Mouse (Mus musculus): ENCODE results near the gene Myd88. TPM values are rescaled to one million over a fixed set of nuclear protein-coding genes. Genes with fewer than 3 reads are reported as not detected.

Myd88 gene
- polyA plus RNA-seq, 1 experiment, result 27.7 TPM

DNA sequence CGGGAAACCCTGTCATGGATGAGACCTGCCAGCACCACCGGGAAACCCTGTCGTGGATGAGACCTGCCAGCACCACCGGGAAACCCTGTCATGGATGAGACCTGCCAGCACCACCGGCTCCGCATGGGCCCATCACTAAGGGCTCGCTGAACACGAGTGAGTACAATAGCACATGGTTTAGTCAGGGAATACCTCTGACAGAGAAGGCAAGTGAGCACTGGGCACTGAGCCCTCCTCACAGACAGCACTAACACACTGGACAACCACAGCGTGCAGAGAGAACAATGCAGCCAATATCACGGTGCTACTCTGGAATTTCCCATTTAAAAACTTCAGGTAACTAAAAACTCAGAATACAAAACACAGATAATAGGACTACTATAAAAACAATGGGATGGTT lies 28.1 kb downstream of the Myd88 start:
- no peak overlapping the region for H3K4me3 ChIP-seq (ENCODE audit: insufficient read depth, low read length)
- H3K27ac ChIP-seq (ENCODE audit: insufficient read depth, low read length), result no peak overlapping the region
- H3K4me1 ChIP-seq (ENCODE audit: control insufficient read depth, insufficient read depth, low read length), result peaks cover 3% of the 10 kb centered on the region; the same call in 1 of the 2 replicates
- no peak for TF ChIP-seq POLR2A (IDR thresholded peaks at IDR 0.05; ENCODE audit: low read depth, low read length)
- no peak for TF ChIP-seq CTCF (IDR thresholded peaks at IDR 0.05; ENCODE audit: borderline replicate concordance, insufficient read depth, low read length)

DNA sequence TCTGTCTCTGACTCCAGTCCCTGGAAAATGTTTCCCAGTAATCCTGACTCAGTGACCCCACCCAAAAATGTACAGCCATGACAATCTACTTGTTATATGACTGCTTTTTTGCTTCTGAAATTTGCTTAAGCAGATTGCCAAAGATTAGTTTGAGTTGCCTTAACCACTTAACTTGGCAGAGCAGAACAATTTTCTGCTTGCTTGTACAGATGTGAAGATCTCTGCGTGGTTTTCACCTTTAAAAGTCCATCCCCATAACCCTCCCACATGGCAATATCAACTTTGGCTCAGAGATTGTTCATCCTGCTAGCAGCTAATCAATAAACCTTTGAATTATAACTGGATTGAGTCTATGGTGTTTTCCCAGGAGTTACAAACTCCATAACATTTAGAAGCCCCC lies 32.1 kb downstream of the Myd88 start:
- H3K4me1 ChIP-seq (ENCODE audit: control insufficient read depth, insufficient read depth, low read length), result no peaks in the 10 kb centered on the region
- H3K27ac ChIP-seq (ENCODE audit: insufficient read depth, low read length), result no peak overlapping the region
- H3K4me3 ChIP-seq (ENCODE audit: insufficient read depth, low read length), result no peak overlapping the region
- no peak for TF ChIP-seq POLR2A (IDR thresholded peaks at IDR 0.05; ENCODE audit: low read depth, low read length)
- TF ChIP-seq CTCF (IDR thresholded peaks at IDR 0.05; ENCODE audit: borderline replicate concordance, insufficient read depth, low read length), result no peak

DNA sequence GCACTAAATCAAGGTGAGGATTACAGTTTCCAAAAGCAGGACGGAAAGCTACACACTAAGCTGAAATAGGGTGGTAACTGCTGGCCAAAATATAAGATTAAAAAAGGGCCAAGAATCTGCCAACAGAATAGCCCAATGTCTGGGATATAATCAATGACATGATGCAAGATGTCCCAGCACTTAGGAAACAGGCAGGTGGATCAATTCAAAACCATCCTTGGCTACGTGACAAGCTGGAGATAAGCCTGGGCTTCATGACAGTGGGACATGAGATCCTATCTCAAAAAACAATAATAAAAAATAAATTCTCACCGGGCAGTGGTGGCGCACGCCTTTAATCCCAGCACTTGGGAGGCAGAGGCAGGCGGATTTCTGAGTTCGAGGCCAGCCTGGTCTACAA lies 35.3 kb downstream of the Myd88 start:
- Histone ChIP-seq H3K27ac (ENCODE audit: insufficient read depth, low read length) (no peak overlapping the region), H3K4me3 (ENCODE audit: insufficient read depth, low read length) (no peak overlapping the region), H3K4me1 (ENCODE audit: control insufficient read depth, insufficient read depth, low read length) (no peaks in the 10 kb centered on the region)
- TF ChIP-seq POLR2A (IDR thresholded peaks at IDR 0.05; ENCODE audit: low read depth, low read length), result no peak
- TF ChIP-seq CTCF (IDR thresholded peaks at IDR 0.05; ENCODE audit: borderline replicate concordance, insufficient read depth, low read length), result no peak

DNA sequence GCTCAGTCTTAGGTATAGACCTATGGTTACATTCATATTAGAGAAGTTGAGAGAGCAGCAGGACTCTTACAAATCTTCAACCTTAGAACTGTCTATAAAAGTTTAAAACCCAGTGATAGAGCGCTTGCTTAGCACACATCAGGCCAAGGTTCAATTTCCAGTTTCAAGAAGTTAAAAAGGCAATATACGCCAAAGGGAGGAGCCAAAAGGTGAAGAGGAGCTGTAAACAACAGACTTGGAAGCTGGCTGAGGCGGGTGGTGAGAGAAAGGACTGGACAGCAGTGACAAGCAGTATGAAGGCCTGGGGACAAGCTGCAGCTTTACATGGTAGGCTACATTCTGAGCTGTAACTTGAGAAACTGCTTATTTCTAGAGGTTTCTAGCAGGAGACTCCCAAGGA lies 42.6 kb downstream of the Myd88 start:
- Histone ChIP-seq H3K4me3 (ENCODE audit: insufficient read depth, low read length) (no peak overlapping the region), H3K4me1 (ENCODE audit: control insufficient read depth, insufficient read depth, low read length) (no peaks in the 10 kb centered on the region), H3K27ac (ENCODE audit: insufficient read depth, low read length) (no peak overlapping the region)
- TF ChIP-seq POLR2A (IDR thresholded peaks at IDR 0.05; ENCODE audit: low read depth, low read length), result no peak
- no peak for TF ChIP-seq CTCF (IDR thresholded peaks at IDR 0.05; ENCODE audit: borderline replicate concordance, insufficient read depth, low read length)

DNA sequence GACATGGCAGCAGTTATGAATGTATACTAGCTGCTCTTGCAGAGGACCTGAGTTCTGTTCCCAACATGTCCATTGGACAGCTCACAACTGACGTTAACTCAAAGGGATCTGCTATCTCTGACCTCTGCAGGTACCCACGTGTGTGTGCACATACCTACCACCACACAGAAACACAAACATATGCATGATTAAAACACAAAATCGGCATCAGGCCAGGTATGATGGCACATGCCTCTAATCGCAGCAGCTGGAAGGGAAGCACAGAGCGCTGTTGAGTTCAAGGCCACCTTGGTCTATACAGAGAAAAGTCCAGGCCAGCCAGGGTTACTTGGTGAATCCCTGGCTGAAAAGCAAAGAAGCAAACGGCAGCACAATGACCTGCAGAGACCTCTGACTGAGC lies 43.5 kb downstream of the Myd88 start:
- TF ChIP-seq POLR2A (IDR thresholded peaks at IDR 0.05; ENCODE audit: low read depth, low read length), result no peak
- no peak for TF ChIP-seq CTCF (IDR thresholded peaks at IDR 0.05; ENCODE audit: borderline replicate concordance, insufficient read depth, low read length)
- Histone ChIP-seq H3K27ac (ENCODE audit: insufficient read depth, low read length) (no peak overlapping the region), H3K4me1 (ENCODE audit: control insufficient read depth, insufficient read depth, low read length) (no peaks in the 10 kb centered on the region), H3K4me3 (ENCODE audit: insufficient read depth, low read length) (no peak overlapping the region)

DNA sequence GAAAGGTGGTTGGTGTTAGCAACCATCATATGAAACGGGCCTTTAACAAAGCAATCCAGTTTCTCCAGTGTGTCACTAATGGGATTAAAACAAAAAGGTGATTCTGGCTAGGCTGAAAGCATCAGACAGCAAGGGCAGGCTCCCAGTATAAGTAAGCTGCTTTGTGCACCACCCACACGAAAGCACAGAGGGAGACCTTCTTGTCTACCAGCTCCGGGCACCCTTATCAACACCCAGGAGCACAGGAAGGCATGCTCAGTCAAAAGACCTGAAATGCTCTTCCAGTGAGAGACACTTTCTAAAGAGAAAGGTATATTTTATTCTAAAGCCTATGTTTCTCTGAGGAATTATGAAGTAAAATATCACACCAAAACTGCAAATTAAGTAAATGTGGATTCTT lies 50.4 kb downstream of the Myd88 start:
- Histone ChIP-seq H3K27ac (ENCODE audit: insufficient read depth, low read length) (no peak overlapping the region), H3K4me1 (ENCODE audit: control insufficient read depth, insufficient read depth, low read length) (no peaks in the 10 kb centered on the region), H3K4me3 (ENCODE audit: insufficient read depth, low read length) (no peak overlapping the region)
- TF ChIP-seq CTCF (IDR thresholded peaks at IDR 0.05; ENCODE audit: borderline replicate concordance, insufficient read depth, low read length) (no peak), POLR2A (IDR thresholded peaks at IDR 0.05; ENCODE audit: low read depth, low read length) (no peak)

Other genes starting within 250 kb of the Myd88 start
- gene Plcd1, start 247.9 kb downstream of the Myd88 start, polyA plus RNA-seq (2011; ENCODE audit: insufficient read length, low read depth, missing spikeins), result 28.3 and 38.7 TPM in 2 replicates
- gene Dlec1, start 238.9 kb downstream of the Myd88 start, polyA plus RNA-seq (2011; ENCODE audit: insufficient read length, low read depth, missing spikeins), result 0.57 and 1.8 TPM in 2 replicates
- 0.98 and 1.0 TPM in 2 replicates for gene Acaa1b, start 184.3 kb downstream of the Myd88 start, polyA plus RNA-seq (2011; ENCODE audit: insufficient read length, low read depth, missing spikeins)
- not detected in 2 replicates for gene Gm47289, start 182.2 kb downstream of the Myd88 start, polyA plus RNA-seq (2011; ENCODE audit: insufficient read length, low read depth, missing spikeins)
- gene Slc22a13, start 132.3 kb downstream of the Myd88 start, polyA plus RNA-seq (2011; ENCODE audit: insufficient read length, low read depth, missing spikeins), result not detected in 2 replicates
- 53.8 and 56.0 TPM in 2 replicates for gene Oxsr1, start 19.0 kb downstream of the Myd88 start, polyA plus RNA-seq (2011; ENCODE audit: insufficient read length, low read depth, missing spikeins)
- 41.4 and 42.4 TPM in 2 replicates for gene Acaa1a, start 1.7 kb downstream of the Myd88 start, polyA plus RNA-seq (2011; ENCODE audit: insufficient read length, low read depth, missing spikeins)
- gene Xylb, start 16.0 kb upstream of the Myd88 start, polyA plus RNA-seq (2011; ENCODE audit: insufficient read length, low read depth, missing spikeins), result 4.1 and 4.5 TPM in 2 replicates
- gene Slc22a14, start 24.1 kb upstream of the Myd88 start, polyA plus RNA-seq (2011; ENCODE audit: insufficient read length, low read depth, missing spikeins), result not detected in 2 replicates
- gene Acvr2b, start 60.7 kb upstream of the Myd88 start, polyA plus RNA-seq (2011; ENCODE audit: insufficient read length, low read depth, missing spikeins), result 0.90 and 1.2 TPM in 2 replicates
- 7.9 and 8.3 TPM in 2 replicates for gene Exog, start 103.5 kb upstream of the Myd88 start, polyA plus RNA-seq (2011; ENCODE audit: insufficient read length, low read depth, missing spikeins)
- not detected in 2 replicates for gene Scn5a, start 237.6 kb upstream of the Myd88 start, polyA plus RNA-seq (2011; ENCODE audit: insufficient read length, low read depth, missing spikeins)